Mouse (Mus musculus) MEL (cell line): Measurements from ENCODE around the gene Gpr156. TPM values are rescaled to one million over a fixed set of nuclear protein-coding genes. Genes with fewer than 3 reads are reported as not detected.

Experiments used
- DNase-seq: peaks from one replicate; pipeline ENCODE4 v3.0.0; 2011; ENCODE audit warnings: low read depth, low spot score
- H3K27ac ChIP-seq: 2 replicates; pipeline ENCODE4 v1.5.1; 2012; ENCODE audit warnings: low read depth, mild to moderate bottlenecking, control low read depth, low read length, moderate library complexity; ENCODE audit not compliant: control insufficient read depth
- H3K27me3 ChIP-seq, 2 experiments: fragments of 150-350 bp in 1 of 2; sonication (generic) in 1 of 2; 2 replicates each; pipeline ENCODE4 v1.6.1; 2012; ENCODE audit warnings: low read length in 2 of 2, mild to moderate bottlenecking in 2 of 2, improper control_type of control experiment in 1 of 2, moderate library complexity in 1 of 2; ENCODE audit not compliant: insufficient read depth in 2 of 2, control insufficient read depth in 1 of 2
- H3K36me3 ChIP-seq, 2 experiments: 2 replicates each; pipeline ENCODE4 v1.6.1; 2012 to 2014; ENCODE audit warnings: low read length in 2 of 2, improper control_type of control experiment in 1 of 2, inconsistent platforms in 1 of 2, mild to moderate bottlenecking in 1 of 2; ENCODE audit not compliant: insufficient read depth in 2 of 2, control insufficient read depth in 1 of 2
- H3K4me1 ChIP-seq, 2 experiments: fragments of 150-350 bp in 1 of 2; sonication (generic) in 1 of 2; 2 replicates each; pipeline ENCODE4 v1.6.1; 2012; ENCODE audit warnings: low read length in 2 of 2, improper control_type of control experiment in 1 of 2, mild to moderate bottlenecking in 1 of 2; ENCODE audit not compliant: insufficient read depth in 2 of 2, control insufficient read depth in 1 of 2
- H3K4me3 ChIP-seq, 2 experiments: fragments of 150-350 bp in 1 of 2; sonication (generic) in 1 of 2; 2 replicates each; pipeline ENCODE4 v1.5.1; 2012; ENCODE audit warnings: low read depth in 2 of 2, low read length in 2 of 2, mild to moderate bottlenecking in 2 of 2, moderate library complexity in 2 of 2, control low read depth in 1 of 2, improper control_type of control experiment in 1 of 2; ENCODE audit not compliant: control insufficient read depth in 1 of 2, insufficient read depth in 1 of 2
- H3K79me2 ChIP-seq: 2 replicates; pipeline ENCODE4 v1.6.1; 2012; ENCODE audit warnings: mild to moderate bottlenecking, low read length, moderate library complexity; ENCODE audit not compliant: control insufficient read depth, poor library complexity, insufficient read depth
- H3K9ac ChIP-seq: 2 replicates; pipeline ENCODE4 v1.6.1; 2012; ENCODE audit warnings: low read depth, mild to moderate bottlenecking, control low read depth, low read length, moderate library complexity; ENCODE audit not compliant: control insufficient read depth, poor library complexity, severe bottlenecking
- H3K9me3 ChIP-seq: fragments of 150-350 bp; sonication (generic); replicated peaks from 2 replicates; pipeline ENCODE4 v1.6.1; 2012; ENCODE audit warnings: mild to moderate bottlenecking, low read length, improper control_type of control experiment, moderate library complexity; ENCODE audit not compliant: insufficient read depth
- BHLHE40 ChIP-seq: IDR thresholded peaks from 2 replicates; pipeline ENCODE4 v1.6.1; 2012; ENCODE audit warnings: low read depth, mild to moderate bottlenecking, inconsistent platforms, low read length, improper control_type of control experiment, borderline replicate concordance
- CHD1 ChIP-seq: IDR thresholded peaks from 2 replicates; pipeline ENCODE4 v1.6.1; 2012; ENCODE audit warnings: low read depth, mild to moderate bottlenecking, inconsistent platforms, low read length, improper control_type of control experiment
- CHD2 ChIP-seq: IDR thresholded peaks from 2 replicates; pipeline ENCODE4 v1.6.1; 2011; ENCODE audit warnings: low read length, improper control_type of control experiment
- CTCF ChIP-seq, 3 experiments: IDR thresholded peaks in 2 of 3; conservative IDR thresholded peaks in 1 of 3; 2 replicates each; pipeline ENCODE4 v1.5.1; 2011 to 2012; ENCODE audit warnings: low read length in 3 of 3, low read depth in 2 of 3, mild to moderate bottlenecking in 2 of 3, improper control_type of control experiment in 1 of 3, inconsistent platforms in 1 of 3, mixed read lengths in 1 of 3, moderate library complexity in 1 of 3; ENCODE audit not compliant: control insufficient read depth in 1 of 3, insufficient read depth in 1 of 3, poor library complexity in 1 of 3, severe bottlenecking in 1 of 3
- EP300 ChIP-seq, 2 experiments: IDR thresholded peaks; 2 replicates each; pipeline ENCODE4 v1.6.1; 2011; ENCODE audit warnings: improper control_type of control experiment in 2 of 2, low read length in 2 of 2, low read depth in 1 of 2, mild to moderate bottlenecking in 1 of 2
- ETS1 ChIP-seq: IDR thresholded peaks from 2 replicates; pipeline ENCODE4 v1.6.1; 2012; ENCODE audit warnings: low read depth, mild to moderate bottlenecking, inconsistent platforms, low read length, improper control_type of control experiment, moderate library complexity
- JUND ChIP-seq: IDR thresholded peaks from 2 replicates; pipeline ENCODE4 v1.6.1; 2011; ENCODE audit warnings: low read depth, mild to moderate bottlenecking, improper control_type of control experiment, low read length
- KAT2A ChIP-seq: conservative IDR thresholded peaks from 2 replicates; pipeline ENCODE4 v1.6.1; 2012; ENCODE audit warnings: low read depth, low read length, improper control_type of control experiment, inconsistent platforms
- MAFK ChIP-seq: IDR thresholded peaks from 2 replicates; pipeline ENCODE4 v1.6.1; 2011; ENCODE audit warnings: low read depth, mild to moderate bottlenecking, low read length, improper control_type of control experiment, borderline replicate concordance
- MAX ChIP-seq: IDR thresholded peaks from 2 replicates; pipeline ENCODE4 v1.6.1; 2011; ENCODE audit warnings: low read length, improper control_type of control experiment
- MEF2A ChIP-seq: IDR thresholded peaks from 2 replicates; pipeline ENCODE4 v1.6.1; 2014; ENCODE audit warnings: low read depth, mild to moderate bottlenecking, inconsistent platforms, low read length, improper control_type of control experiment; ENCODE audit not compliant: poor library complexity, insufficient replicate concordance, severe bottlenecking; ENCODE audit errors: extremely low read depth
- MXI1 ChIP-seq: IDR thresholded peaks from 2 replicates; pipeline ENCODE4 v1.6.1; 2011; ENCODE audit warnings: mild to moderate bottlenecking, low read depth, low read length, improper control_type of control experiment
- MYB ChIP-seq: IDR thresholded peaks from 2 replicates; pipeline ENCODE4 v1.6.1; 2011; ENCODE audit warnings: mild to moderate bottlenecking, low read depth, low read length, improper control_type of control experiment
- NELFE ChIP-seq: IDR thresholded peaks from 2 replicates; pipeline ENCODE4 v1.6.1; 2011; ENCODE audit warnings: low read depth, low read length, improper control_type of control experiment
- NRF1 ChIP-seq: IDR thresholded peaks from 2 replicates; pipeline ENCODE4 v1.6.1; 2014; ENCODE audit warnings: low read depth, mild to moderate bottlenecking, inconsistent platforms, low read length, improper control_type of control experiment, moderate library complexity; ENCODE audit not compliant: poor library complexity, insufficient read depth, severe bottlenecking
- POLR2A ChIP-seq, 2 experiments: IDR thresholded peaks; 2 replicates each; pipeline ENCODE4 v1.6.1; 2011 to 2012; ENCODE audit warnings: low read length in 2 of 2, mild to moderate bottlenecking in 2 of 2, control low read depth in 1 of 2, improper control_type of control experiment in 1 of 2, low read depth in 1 of 2, moderate library complexity in 1 of 2; ENCODE audit not compliant: control insufficient read depth in 1 of 2, insufficient read depth in 1 of 2, poor library complexity in 1 of 2
- POLR2AphosphoS2 ChIP-seq: IDR thresholded peaks from 2 replicates; pipeline ENCODE4 v1.6.1; 2011; ENCODE audit warnings: low read length, improper control_type of control experiment
- RAD21 ChIP-seq: IDR thresholded peaks from 2 replicates; pipeline ENCODE4 v1.6.1; 2011; ENCODE audit warnings: mild to moderate bottlenecking, low read depth, low read length, improper control_type of control experiment
- TAL1 ChIP-seq: IDR thresholded peaks from 2 replicates; pipeline ENCODE4 v1.6.1; 2012; ENCODE audit warnings: mild to moderate bottlenecking, inconsistent platforms, low read length, moderate library complexity, mixed read lengths
- TBP ChIP-seq: IDR thresholded peaks from 2 replicates; pipeline ENCODE4 v1.8.0; 2011; ENCODE audit warnings: low read depth, low read length, improper control_type of control experiment
- USF1 ChIP-seq: IDR thresholded peaks from 2 replicates; pipeline ENCODE4 v1.6.1; 2014; ENCODE audit warnings: low read depth, mild to moderate bottlenecking, inconsistent platforms, low read length, improper control_type of control experiment, moderate library complexity
- ZC3H11A ChIP-seq: IDR thresholded peaks from 2 replicates; pipeline ENCODE4 v1.6.1; 2012; ENCODE audit warnings: low read depth, mild to moderate bottlenecking, inconsistent platforms, low read length, improper control_type of control experiment
- ZMIZ1 ChIP-seq: IDR thresholded peaks from 2 replicates; pipeline ENCODE4 v1.6.1; 2012; ENCODE audit warnings: low read depth, mild to moderate bottlenecking, inconsistent platforms, low read length, improper control_type of control experiment, moderate library complexity
- ZNF384 ChIP-seq: IDR thresholded peaks from 2 replicates; pipeline ENCODE4 v1.6.1; 2012; ENCODE audit warnings: low read depth, mild to moderate bottlenecking, inconsistent platforms, low read length, improper control_type of control experiment
- polyA plus RNA-seq, 2 experiments: library from polyadenylated mRNA; stranded (reverse) in 1 of 2; unstranded in 1 of 2; fragments of >175 nt in 1 of 2; fragments of >200 nt in 1 of 2; gene quantifications; 2 replicates each; pipeline versions ENCODE4 v1.2.1 to v1.2.4; 2012; ENCODE audit warnings: low replicate concordance in 2 of 2, low read depth in 1 of 2; ENCODE audit not compliant: insufficient read length in 2 of 2, insufficient read depth in 1 of 2, missing spikeins in 1 of 2
- total RNA-seq: library from RNA; depleted of rRNA; stranded (reverse); fragments of 300-350 nt; gene quantifications from 2 replicates; pipeline ENCODE4 v1.2.3, GENCODE M21; 2012

Gpr156 gene
- total and polyA plus RNA-seq, 3 experiments, result not detected

GRCm38 (mm10) chr16:37898790-37899189 is 17.5 kb upstream of the Gpr156 start:
- Histone ChIP-seq H3K9me3 (no peaks in the 10 kb centered on the region), H3K4me3 (no peak overlapping the region), H3K4me1 (peaks cover 0 to 3% of the 10 kb centered on the region in 2 experiments; a peak in 2 of 4 replicates), H3K79me2 (no peaks in the 10 kb centered on the region), H3K9ac (no peak overlapping the region), H3K36me3 (peaks cover 0 to 4% of the 10 kb centered on the region in 2 experiments; a peak in 2 of 4 replicates), H3K27ac (no peak overlapping the region), H3K27me3 (no peaks in the 10 kb centered on the region)
- DNase-seq, result no peak
- no peak for TF ChIP-seq TBP
- no peak for TF ChIP-seq MAX
- TF ChIP-seq CHD1, result no peak
- TF ChIP-seq ZC3H11A, result no peak
- TF ChIP-seq MYB, result no peak
- no peak for TF ChIP-seq ZMIZ1
- TF ChIP-seq POLR2AphosphoS2, result no peak
- TF ChIP-seq EP300 (IDR thresholded peaks at IDR 0.05; ENCODE audit: low read depth in 1 of 2, low read length in 2 of 2), result no peak
- TF ChIP-seq CHD2, result no peak
- TF ChIP-seq USF1, result no peak
- TF ChIP-seq ETS1, result no peak
- TF ChIP-seq NELFE, result no peak
- TF ChIP-seq TAL1, result no peak
- no peak for TF ChIP-seq MAFK
- TF ChIP-seq ZNF384, result no peak
- no peak for TF ChIP-seq KAT2A
- no peak for TF ChIP-seq MXI1
- TF ChIP-seq NRF1, result no peak
- no peak for TF ChIP-seq CTCF (IDR thresholded peaks at IDR 0.05 in 2 of 3, conservative IDR thresholded peaks at IDR 0.05 in 1 of 3; ENCODE audit: control insufficient read depth in 1 of 3, insufficient read depth in 1 of 3, low read depth in 2 of 3, low read length in 3 of 3, poor library complexity in 1 of 3, severe bottlenecking in 1 of 3)
- no peak for TF ChIP-seq MEF2A

GRCm38 (mm10) chr16:37899357-37899756 is 16.9 kb upstream of the Gpr156 start:
- no peak for TF ChIP-seq BHLHE40
- TF ChIP-seq RAD21, result no peak
- TF ChIP-seq MXI1, result no peak
- TF ChIP-seq JUND, result no peak
- no peak for TF ChIP-seq POLR2A (IDR thresholded peaks at IDR 0.05; ENCODE audit: control insufficient read depth in 1 of 2, insufficient read depth in 1 of 2, low read depth in 1 of 2, low read length in 2 of 2, poor library complexity in 1 of 2)
- no peak for TF ChIP-seq CHD2
- no peak overlapping the region for H3K9ac ChIP-seq
- DNase-seq, result no peak
- H3K9me3 ChIP-seq, result no peaks in the 10 kb centered on the region
- H3K27me3 ChIP-seq, result 0 out of 4 replicates have a peak, but pooled peaks cover 0 to under 1% of the 10 kb centered on the region in 2 experiments
- H3K27ac ChIP-seq, result no peak overlapping the region
- H3K4me1 ChIP-seq, result no peaks in the 10 kb centered on the region
- H3K4me3 ChIP-seq, result no peak overlapping the region
- H3K36me3 ChIP-seq, result no peaks in the 10 kb centered on the region
- no peaks in the 10 kb centered on the region for H3K79me2 ChIP-seq
